Mouse (Mus musculus): ENCODE measurements around the gene Mras. TPM values are rescaled to one million over a fixed set of nuclear protein-coding genes. Genes with fewer than 3 reads are reported as not detected.

Mras gene
- polyA plus RNA-seq (2014; fragmentation: Nextera tagmentation; extraction: Ambion mirVana) = 8.3 and 11.8 TPM in 2 replicates

GRCm38 (mm10) chr9:99437031-99437764 lies at the start of gene Mras:
Gene Mras (minus strand): TSS chr9:99437381.
- H3K27ac ChIP-seq (ENCODE audit: low read length) = peak within 1 kb of the TSS; percentile 52; the same call in 1 of the 2 replicates
- H3K27me3 ChIP-seq (ENCODE audit: control insufficient read depth, insufficient read depth, low read length) = no peaks in the 10 kb centered on the region; the same call in 1 of the 2 replicates
- H3K9me3 ChIP-seq (ENCODE audit: control insufficient read depth, low read depth, low read length) = no peaks in the 10 kb centered on the region
- H3K9ac ChIP-seq (replicated peaks; ENCODE audit: low read depth, low read length) = peak within 1 kb of the TSS; percentile 55
- H3K4me2 ChIP-seq (replicated peaks; ENCODE audit: low read depth, low read length) = peak within 1 kb of the TSS; percentile 81
- H3K4me1 ChIP-seq (ENCODE audit: control insufficient read depth, insufficient read depth, low read length) = 0 out of 2 replicates have a peak, but pooled peaks cover 5% of the 10 kb centered on the region
- WGBS = 13% methylated on average over 27 of the region's 27 CpGs
- peak; percentile 1; the same call in 1 of the 2 replicates for ATAC-seq (ENCODE audit: insufficient number of reproducible peaks, insufficient read depth, low FRiP score, low read depth)
- peak within 1 kb of the TSS; percentile 72 for H3K4me3 ChIP-seq (ENCODE audit: low read depth, low read length)
- no peaks in the 10 kb centered on the region for H3K36me3 ChIP-seq (ENCODE audit: control insufficient read depth, insufficient read depth, low read length)

GRCm38 (mm10) chr9:99485144-99485543 lies 48.0 kb upstream of the Mras start:
- H3K4me3 ChIP-seq (ENCODE audit: low read depth, low read length) = no peak overlapping the region
- H3K4me1 ChIP-seq (ENCODE audit: control insufficient read depth, insufficient read depth, low read length) = no peaks in the 10 kb centered on the region
- H3K27me3 ChIP-seq (ENCODE audit: control insufficient read depth, insufficient read depth, low read length) = no peaks in the 10 kb centered on the region
- H3K9me3 ChIP-seq (ENCODE audit: control insufficient read depth, low read depth, low read length) = no peaks in the 10 kb centered on the region
- H3K4me2 ChIP-seq (replicated peaks; ENCODE audit: low read depth, low read length) = no peak overlapping the region
- ATAC-seq (ENCODE audit: insufficient number of reproducible peaks, insufficient read depth, low FRiP score, low read depth) = no peak
- H3K9ac ChIP-seq (replicated peaks; ENCODE audit: low read depth, low read length) = no peak overlapping the region
- no peak overlapping the region for H3K27ac ChIP-seq (ENCODE audit: low read length)
- peaks cover 25% of the 10 kb centered on the region for H3K36me3 ChIP-seq (ENCODE audit: control insufficient read depth, insufficient read depth, low read length)
- WGBS = 92% methylated on average over 4 of the region's 4 CpGs

DNA sequence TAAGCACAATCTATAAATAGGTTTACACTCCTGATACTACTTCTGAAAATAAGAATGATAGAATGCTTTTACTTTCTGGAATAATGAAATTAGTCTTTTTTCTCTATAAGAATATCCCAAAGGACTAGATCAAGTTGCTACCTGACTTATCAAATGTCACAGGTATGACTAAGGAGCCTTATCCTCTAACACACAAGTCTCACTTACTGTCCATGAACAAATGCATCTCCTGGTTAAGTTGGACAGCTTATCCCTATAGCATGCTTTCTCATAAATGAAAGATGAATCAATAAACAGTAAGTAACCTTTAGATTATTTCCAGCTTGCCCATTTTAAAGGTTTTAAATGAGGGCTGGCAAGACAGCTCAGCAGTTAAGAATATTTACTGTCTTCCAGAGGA lies 47.5 kb upstream of the Mras start:
- Histone ChIP-seq H3K36me3 (ENCODE audit: control insufficient read depth, insufficient read depth, low read length) (peaks cover 25% of the 10 kb centered on the region), H3K9ac (replicated peaks; ENCODE audit: low read depth, low read length) (no peak overlapping the region), H3K27me3 (ENCODE audit: control insufficient read depth, insufficient read depth, low read length) (no peaks in the 10 kb centered on the region), H3K27ac (ENCODE audit: low read length) (no peak overlapping the region), H3K9me3 (ENCODE audit: control insufficient read depth, low read depth, low read length) (no peaks in the 10 kb centered on the region), H3K4me2 (replicated peaks; ENCODE audit: low read depth, low read length) (no peak overlapping the region), H3K4me3 (ENCODE audit: low read depth, low read length) (no peak overlapping the region), H3K4me1 (ENCODE audit: control insufficient read depth, insufficient read depth, low read length) (no peaks in the 10 kb centered on the region)
- ATAC-seq (ENCODE audit: insufficient number of reproducible peaks, insufficient read depth, low FRiP score, low read depth) = no peak

DNA sequence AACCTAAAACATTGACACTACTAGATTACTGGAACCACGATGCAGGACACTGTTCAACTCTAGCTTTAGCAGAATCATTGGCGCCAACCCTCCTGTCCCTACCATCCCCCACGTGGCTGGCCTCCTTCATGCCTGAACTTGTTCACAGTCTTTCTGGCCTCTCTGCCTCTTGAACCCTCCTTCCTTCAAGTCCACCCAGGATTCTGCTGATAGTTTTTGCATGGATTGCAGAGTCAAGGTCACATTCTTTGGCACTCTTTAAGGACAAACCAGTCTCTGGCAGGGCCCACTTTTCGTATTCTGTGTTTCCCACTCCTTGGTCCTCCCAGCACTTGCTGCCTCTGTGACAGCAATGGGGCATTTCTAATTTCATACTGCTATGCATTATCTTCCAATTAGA lies 46.0 kb upstream of the Mras start:
- H3K4me1 ChIP-seq (ENCODE audit: control insufficient read depth, insufficient read depth, low read length) = no peaks in the 10 kb centered on the region
- H3K9ac ChIP-seq (replicated peaks; ENCODE audit: low read depth, low read length) = no peak overlapping the region
- no peaks in the 10 kb centered on the region for H3K9me3 ChIP-seq (ENCODE audit: control insufficient read depth, low read depth, low read length)
- H3K27me3 ChIP-seq (ENCODE audit: control insufficient read depth, insufficient read depth, low read length) = no peaks in the 10 kb centered on the region
- no peak overlapping the region for H3K4me2 ChIP-seq (replicated peaks; ENCODE audit: low read depth, low read length)
- WGBS = 88% methylated on average over 4 of the region's 4 CpGs
- peaks cover 21% of the 10 kb centered on the region for H3K36me3 ChIP-seq (ENCODE audit: control insufficient read depth, insufficient read depth, low read length)
- ATAC-seq (ENCODE audit: insufficient number of reproducible peaks, insufficient read depth, low FRiP score, low read depth) = no peak
- no peak overlapping the region for H3K27ac ChIP-seq (ENCODE audit: low read length)
- no peak overlapping the region for H3K4me3 ChIP-seq (ENCODE audit: low read depth, low read length)

DNA sequence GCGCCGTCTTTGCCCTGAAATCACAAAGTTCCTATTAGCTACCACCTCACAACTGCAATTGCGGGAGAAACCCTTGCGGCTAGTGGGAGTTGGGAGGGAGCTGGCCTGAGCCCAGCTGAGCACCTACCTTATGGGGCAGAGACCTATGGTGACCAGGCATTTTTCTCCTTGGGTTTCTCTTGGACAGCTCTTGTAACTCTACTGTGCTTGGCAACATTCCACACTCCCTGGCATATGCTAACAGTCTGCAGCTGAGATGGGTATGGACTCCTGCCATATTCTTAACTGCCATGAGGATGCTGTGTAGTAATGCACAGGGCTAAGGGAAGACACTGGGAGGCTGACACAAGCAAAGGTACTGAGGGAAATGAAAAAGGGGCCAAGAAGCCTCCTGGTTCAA lies 43.6 kb upstream of the Mras start:
- ATAC-seq (ENCODE audit: insufficient number of reproducible peaks, insufficient read depth, low FRiP score, low read depth) = no peak
- no peaks in the 10 kb centered on the region for H3K9me3 ChIP-seq (ENCODE audit: control insufficient read depth, low read depth, low read length)
- no peak overlapping the region for H3K27ac ChIP-seq (ENCODE audit: low read length)
- H3K4me2 ChIP-seq (replicated peaks; ENCODE audit: low read depth, low read length) = no peak overlapping the region
- no peaks in the 10 kb centered on the region for H3K27me3 ChIP-seq (ENCODE audit: control insufficient read depth, insufficient read depth, low read length)
- 84% methylated on average over 4 of the region's 4 CpGs for WGBS
- H3K9ac ChIP-seq (replicated peaks; ENCODE audit: low read depth, low read length) = no peak overlapping the region
- H3K4me3 ChIP-seq (ENCODE audit: low read depth, low read length) = no peak overlapping the region
- no peaks in the 10 kb centered on the region for H3K4me1 ChIP-seq (ENCODE audit: control insufficient read depth, insufficient read depth, low read length)
- H3K36me3 ChIP-seq (ENCODE audit: control insufficient read depth, insufficient read depth, low read length) = peaks cover 9% of the 10 kb centered on the region

- WGBS = 53% methylated on average over 9 of the region's 9 CpGs
- no peak for ATAC-seq (ENCODE audit: insufficient number of reproducible peaks, insufficient read depth, low FRiP score, low read depth)
- Histone ChIP-seq H3K36me3 (ENCODE audit: control insufficient read depth, insufficient read depth, low read length) (peaks cover 8% of the 10 kb centered on the region), H3K27me3 (ENCODE audit: control insufficient read depth, insufficient read depth, low read length) (no peaks in the 10 kb centered on the region), H3K4me2 (replicated peaks; ENCODE audit: low read depth, low read length) (no peak overlapping the region), H3K4me1 (ENCODE audit: control insufficient read depth, insufficient read depth, low read length) (no peaks in the 10 kb centered on the region), H3K9ac (replicated peaks; ENCODE audit: low read depth, low read length) (no peak overlapping the region), H3K4me3 (ENCODE audit: low read depth, low read length) (no peak overlapping the region), H3K27ac (ENCODE audit: low read length) (no peak overlapping the region), H3K9me3 (ENCODE audit: control insufficient read depth, low read depth, low read length) (no peaks in the 10 kb centered on the region)
Measured at GRCm38 (mm10) chr9:99479181-99479711, 42.1 kb upstream of the Mras start.

DNA sequence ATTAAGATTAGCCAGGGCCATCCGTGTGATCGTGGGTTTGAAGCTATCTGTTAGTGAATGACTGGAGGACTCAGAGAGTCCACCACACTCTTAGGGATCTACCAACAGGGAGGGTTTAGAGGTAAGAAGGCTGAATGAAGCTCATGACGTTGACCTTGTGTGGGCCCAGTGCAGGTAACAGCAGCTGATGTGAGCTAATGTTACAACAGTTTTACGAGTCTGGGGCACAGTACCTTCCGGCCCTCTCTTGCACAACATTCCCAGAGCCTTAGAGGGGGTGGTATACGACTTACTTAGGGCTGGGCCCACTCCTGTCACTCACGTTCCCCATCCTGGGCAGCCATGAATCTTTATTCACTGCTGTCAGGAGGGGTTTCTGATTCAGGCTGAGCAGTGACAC lies 34.2 kb upstream of the Mras start:
- no peaks in the 10 kb centered on the region for H3K9me3 ChIP-seq (ENCODE audit: control insufficient read depth, low read depth, low read length)
- no peak overlapping the region for H3K27ac ChIP-seq (ENCODE audit: low read length)
- no peaks in the 10 kb centered on the region; the same call in 1 of the 2 replicates for H3K36me3 ChIP-seq (ENCODE audit: control insufficient read depth, insufficient read depth, low read length)
- 72% methylated on average over 7 of the region's 7 CpGs for WGBS
- no peaks in the 10 kb centered on the region for H3K4me1 ChIP-seq (ENCODE audit: control insufficient read depth, insufficient read depth, low read length)
- no peak for ATAC-seq (ENCODE audit: insufficient number of reproducible peaks, insufficient read depth, low FRiP score, low read depth)
- no peak overlapping the region for H3K9ac ChIP-seq (replicated peaks; ENCODE audit: low read depth, low read length)
- no peak overlapping the region for H3K4me2 ChIP-seq (replicated peaks; ENCODE audit: low read depth, low read length)
- H3K4me3 ChIP-seq (ENCODE audit: low read depth, low read length) = no peak overlapping the region
- H3K27me3 ChIP-seq (ENCODE audit: control insufficient read depth, insufficient read depth, low read length) = no peaks in the 10 kb centered on the region

DNA sequence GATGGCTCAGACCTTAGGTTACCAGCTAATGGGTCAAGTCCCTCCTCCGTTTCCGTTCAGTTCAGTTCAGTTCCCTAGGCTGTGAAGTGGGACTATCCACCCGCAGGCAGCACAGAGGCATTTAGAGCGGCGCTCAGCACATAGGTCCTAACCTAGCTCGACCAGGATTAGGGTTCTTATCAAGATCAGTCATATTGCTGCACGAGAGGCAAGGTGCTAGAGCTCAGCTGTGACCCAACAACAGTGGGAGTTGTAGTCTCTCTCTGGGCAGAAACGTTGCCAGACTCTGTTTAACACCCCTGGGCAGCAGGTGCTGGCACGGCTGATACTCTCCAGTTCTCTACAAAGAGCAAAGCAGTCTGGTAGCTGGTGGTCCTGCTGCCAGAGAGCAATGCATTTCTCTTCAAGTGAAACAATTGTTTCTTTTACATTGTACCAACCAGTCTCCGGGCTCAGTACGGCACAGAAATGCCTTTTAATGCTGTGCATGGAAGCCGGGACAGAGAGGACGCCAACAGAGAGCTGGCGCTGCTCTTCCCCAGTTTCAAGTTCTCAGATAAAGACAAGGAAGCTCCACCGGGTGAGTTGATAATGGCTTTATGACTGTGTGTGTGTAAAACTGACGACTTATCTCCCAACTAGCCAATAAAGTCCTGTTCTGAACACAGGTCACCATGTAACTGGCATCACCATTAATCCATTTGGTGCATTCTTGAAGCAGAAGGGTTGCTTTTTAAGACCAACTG lies 33.3 kb upstream of the Mras start:
- H3K9ac ChIP-seq (replicated peaks; ENCODE audit: low read depth, low read length) = no peak overlapping the region
- no peaks in the 10 kb centered on the region for H3K27me3 ChIP-seq (ENCODE audit: control insufficient read depth, insufficient read depth, low read length)
- H3K4me1 ChIP-seq (ENCODE audit: control insufficient read depth, insufficient read depth, low read length) = no peaks in the 10 kb centered on the region
- no peak for ATAC-seq (ENCODE audit: insufficient number of reproducible peaks, insufficient read depth, low FRiP score, low read depth)
- no peak overlapping the region for H3K4me2 ChIP-seq (replicated peaks; ENCODE audit: low read depth, low read length)
- no peaks in the 10 kb centered on the region for H3K9me3 ChIP-seq (ENCODE audit: control insufficient read depth, low read depth, low read length)
- 70% methylated on average over 16 of the region's 16 CpGs for WGBS
- H3K27ac ChIP-seq (ENCODE audit: low read length) = no peak overlapping the region
- H3K4me3 ChIP-seq (ENCODE audit: low read depth, low read length) = no peak overlapping the region
- no peaks in the 10 kb centered on the region for H3K36me3 ChIP-seq (ENCODE audit: control insufficient read depth, insufficient read depth, low read length)

Data from stomach, embryonic 14.5 days (tissue).